Mouse (Mus musculus): ENCODE data around the gene Cdipt.

The Cdipt gene

GRCm38 (mm10) chr7:127024755-127025555 lies 49.2 kb downstream of the Cdipt start:
- DNase-seq (ENCODE audit: low spot score): peak; percentile 87

- no peak for DNase-seq (ENCODE audit: low spot score)
Measured at GRCm38 (mm10) chr7:127025556-127026160, 49.9 kb downstream of the Cdipt start.

- peak; percentile 77 for DNase-seq (ENCODE audit: low spot score)
Measured at GRCm38 (mm10) chr7:127026161-127026600, 50.5 kb downstream of the Cdipt start.

- DNase-seq (ENCODE audit: low spot score): no peak
Measured at GRCm38 (mm10) chr7:127026616-127026983, 50.9 kb downstream of the Cdipt start.

- peak; percentile 99 for DNase-seq (ENCODE audit: low spot score)
Measured at GRCm38 (mm10) chr7:127026984-127027726, 51.4 kb downstream of the Cdipt start, which contains the start of gene Maz. Gene Maz, minus strand, starts transcription at chr7:127027037.

GRCm38 (mm10) chr7:127027885-127028284 lies 52.2 kb downstream of the Cdipt start:
- no peak for DNase-seq (ENCODE audit: low spot score)

Data from embryo, embryonic 10 days (tissue).